Mouse (Mus musculus): ENCODE measurements around the gene Tmem140.

Gene Tmem140

DNA sequence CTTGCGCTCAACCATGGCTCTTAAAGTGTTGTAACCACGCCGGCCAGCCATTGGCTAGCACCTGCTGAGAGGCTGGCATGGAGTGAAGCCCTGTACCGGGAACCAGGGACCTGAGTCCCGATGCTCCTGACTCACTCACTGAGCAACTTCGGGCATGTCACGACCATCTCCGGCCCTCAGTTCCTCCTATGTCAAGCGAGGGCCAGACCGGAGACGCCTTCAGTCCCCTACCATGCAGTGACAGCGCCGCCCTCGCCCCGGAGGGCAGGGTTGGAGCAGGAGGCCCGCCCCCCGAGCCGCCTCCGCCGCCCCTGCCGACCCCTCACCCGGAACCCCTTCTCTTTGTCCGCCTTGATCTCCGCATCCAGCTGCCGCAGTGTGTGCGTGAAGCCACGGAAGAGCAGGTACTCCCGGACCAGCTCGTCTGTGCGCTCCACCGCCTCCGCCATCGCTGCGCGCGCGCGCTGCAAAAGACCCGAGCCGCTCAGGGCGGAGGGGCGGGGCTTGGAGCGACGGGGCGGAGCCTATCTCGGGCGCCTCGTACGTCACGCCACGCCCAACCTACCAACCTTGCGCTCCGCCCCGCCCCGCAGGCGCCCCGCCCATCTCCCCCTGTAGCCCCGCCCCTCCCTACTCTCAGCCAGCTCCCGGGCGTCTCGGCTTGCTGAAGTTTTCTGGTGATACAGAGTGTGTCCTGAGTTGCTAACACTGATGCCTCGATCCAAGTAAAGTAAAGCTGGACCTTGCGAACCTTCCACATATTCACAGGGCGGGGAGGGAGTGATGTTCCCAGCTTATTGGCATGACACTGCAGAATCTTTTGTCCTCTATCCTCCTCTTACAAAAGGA lies 47.6 kb downstream of the Tmem140 start, which contains the start of gene Wdr91:
Gene Wdr91 (minus strand): TSS at position 506 of the 849 bp plus-strand sequence.
- peak; percentile 96 for DNase-seq

DNA sequence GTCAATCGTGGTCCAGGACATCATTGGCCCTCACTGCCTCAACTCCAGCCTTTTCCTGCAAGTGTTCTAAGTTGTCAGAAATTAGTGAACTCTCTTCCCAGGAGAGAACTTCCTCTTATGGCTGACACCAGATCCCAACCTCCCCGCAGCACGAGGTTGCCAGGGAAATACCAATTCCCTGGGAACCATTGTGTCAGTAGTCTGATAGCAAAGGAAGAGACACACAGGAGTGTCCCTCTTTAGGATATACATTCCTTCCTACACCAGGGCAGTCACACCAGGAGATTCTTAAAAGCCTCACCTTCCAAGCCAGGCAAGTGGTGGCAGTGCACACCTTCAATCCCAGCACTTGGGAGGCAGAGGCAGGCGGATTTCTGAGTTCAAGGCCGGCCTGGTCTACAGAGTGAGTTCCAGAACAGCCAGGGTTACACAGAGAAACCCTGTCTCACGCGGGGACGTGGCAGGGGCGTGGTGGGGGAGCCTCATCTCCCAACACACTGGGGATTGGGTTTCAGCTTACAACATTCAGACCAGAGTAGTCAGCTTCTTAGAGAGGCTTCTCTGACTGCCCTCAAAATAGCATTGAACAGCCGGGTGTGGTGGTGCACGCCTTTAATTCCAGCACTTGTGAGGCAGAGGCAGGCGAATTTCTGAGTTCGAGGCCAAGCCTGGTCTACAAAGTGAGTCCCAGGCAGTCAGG lies 50.5 kb downstream of the Tmem140 start:
- no peak for DNase-seq

DNA sequence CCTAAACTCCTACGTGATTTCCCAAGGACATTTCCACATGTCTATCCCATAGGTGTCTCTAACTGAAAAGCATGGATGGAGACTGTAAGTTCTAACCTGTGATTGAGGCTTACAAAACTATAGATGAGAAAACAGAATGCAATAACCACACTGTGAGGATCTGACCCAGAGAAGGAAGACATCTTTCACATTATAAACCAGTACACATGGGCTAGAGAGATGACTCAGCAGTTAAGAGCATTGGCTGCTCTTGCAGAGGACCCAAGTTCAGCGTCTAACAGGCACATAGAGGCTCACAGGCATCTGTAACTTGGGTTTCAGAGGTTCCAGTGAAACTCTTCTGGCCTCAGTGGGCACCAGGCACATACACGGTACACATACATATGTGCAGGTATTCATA lies 51.5 kb downstream of the Tmem140 start:
- DNase-seq: no peak

DNA sequence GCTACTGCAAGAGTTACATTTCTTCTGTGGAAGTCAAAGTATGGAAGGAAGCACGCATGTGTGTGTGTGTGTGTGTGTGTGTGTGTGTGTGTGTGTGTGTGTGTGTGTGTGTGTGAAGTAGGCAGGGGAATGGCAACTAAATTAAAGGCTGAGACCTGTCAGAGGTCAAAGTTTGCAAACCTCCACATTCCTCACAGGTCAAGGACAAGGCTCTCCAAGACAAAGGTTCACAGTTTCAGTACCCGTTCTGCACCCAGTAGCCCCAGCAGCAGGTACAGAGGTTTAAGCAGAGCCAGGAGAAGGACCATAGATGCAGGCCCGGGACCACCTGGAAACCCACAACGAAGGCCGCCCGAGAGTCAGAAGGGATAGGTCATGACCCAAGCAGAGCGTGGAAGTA lies 56.2 kb downstream of the Tmem140 start:
- no peak for DNase-seq

DNA sequence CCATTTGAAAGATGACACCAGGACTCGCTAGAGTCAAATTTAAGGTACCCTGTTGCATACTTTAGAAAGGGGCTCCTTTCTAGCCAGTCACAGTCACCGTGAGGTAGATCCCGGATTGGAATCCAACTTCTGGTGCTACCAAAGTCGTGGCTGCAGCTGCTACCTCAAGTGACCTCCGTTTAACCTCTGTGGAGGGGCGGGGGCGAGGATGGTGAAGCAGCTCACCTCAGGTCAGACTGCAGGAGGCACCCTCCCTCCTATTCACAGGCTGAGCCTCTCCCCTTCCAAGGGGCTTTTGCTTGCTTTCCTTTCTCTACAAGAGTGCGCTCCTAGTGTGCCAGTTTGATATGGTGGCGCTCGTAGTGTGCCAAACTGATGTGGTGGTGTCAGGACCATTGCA lies 57.0 kb downstream of the Tmem140 start, which contains the start of gene Stra8:
Gene Stra8 (plus strand): TSS at position 208 of the 400 bp plus-strand sequence.
- DNase-seq: peak; percentile 22

DNA sequence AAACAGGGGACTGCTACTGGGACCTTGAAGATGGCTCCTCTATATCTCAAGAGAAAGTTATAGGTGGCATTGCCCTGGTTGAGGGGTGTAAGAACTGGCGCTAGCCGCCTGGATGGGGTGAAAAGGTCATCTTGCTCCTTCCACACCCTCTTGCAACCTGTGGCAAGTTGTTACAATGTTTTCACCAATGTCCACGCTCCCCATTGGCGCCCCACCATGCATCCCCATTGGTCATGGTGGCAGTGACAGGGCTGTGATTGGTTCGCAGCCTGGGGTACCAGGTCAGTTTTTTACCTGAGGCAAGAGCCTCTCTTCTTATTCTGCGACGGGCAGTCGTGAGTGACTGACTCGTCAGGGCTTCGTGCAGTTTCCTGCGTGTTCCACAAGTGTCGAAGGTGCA lies 57.7 kb downstream of the Tmem140 start:
- DNase-seq: no peak

DNA sequence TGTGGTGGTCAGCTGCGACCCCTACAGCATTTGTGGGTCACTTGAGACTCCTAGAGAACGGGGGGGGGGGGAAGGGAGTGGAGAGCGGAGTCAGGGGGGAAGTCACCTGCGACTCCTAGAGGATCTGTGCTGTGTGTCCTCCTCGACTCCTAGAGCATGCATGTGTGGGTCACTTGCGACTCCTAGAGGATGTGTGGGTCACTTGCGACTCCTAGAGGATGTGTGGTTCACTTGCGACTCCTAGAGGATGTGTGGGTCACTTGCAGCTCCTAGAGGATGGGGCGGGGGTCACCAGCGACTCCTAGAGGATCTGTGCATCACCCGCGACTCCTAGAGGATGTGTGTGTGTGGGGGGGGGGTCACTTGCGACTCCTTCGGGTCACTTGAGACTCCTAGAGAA lies 59.0 kb downstream of the Tmem140 start:
- peak; percentile 62 for DNase-seq

Measured in embryo, embryonic 11 days (tissue).